Mouse (Mus musculus): ENCODE data around the gene Rbx1. TPM values are rescaled to one million over a fixed set of nuclear protein-coding genes. Genes with fewer than 3 reads are reported as not detected.

The Rbx1 gene
- polyA plus RNA-seq, 2 experiments = 81.7 to 298 TPM

DNA sequence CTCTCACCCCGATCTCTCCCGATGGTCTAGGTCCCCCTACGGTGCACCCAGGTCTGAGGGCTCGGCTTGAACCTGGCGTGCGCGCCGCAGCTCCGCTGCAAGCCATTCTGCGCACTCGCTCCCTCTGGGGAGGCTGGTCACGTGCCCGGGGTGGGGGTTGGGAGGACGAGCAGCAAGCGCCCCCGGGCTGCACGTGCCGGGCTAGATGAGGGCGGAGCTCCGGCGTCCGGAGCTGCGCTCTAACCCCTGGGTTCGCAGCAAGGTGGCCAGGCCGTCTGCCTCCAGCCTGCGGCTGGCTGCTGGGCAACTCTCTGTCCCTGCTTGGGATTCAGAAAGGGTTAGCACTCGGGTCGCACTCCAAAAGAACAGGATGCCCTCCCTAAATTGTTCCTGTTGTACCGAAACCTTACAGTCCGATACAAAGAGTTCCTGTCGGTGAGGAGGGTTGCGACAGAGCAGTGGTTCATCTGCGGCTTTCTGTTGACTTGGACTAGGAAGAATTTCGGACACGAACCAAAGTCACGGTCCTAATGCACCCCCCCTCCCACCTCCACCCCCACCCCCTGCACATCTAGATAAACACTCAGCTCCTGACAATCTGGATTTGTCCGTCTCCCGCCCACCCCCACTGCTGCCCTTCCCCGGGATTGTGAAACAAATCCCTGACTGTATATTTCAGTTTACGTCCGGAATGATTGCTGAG, 57.2 kb downstream of the Rbx1 start:
- peak overlapping the region; percentile 81 for H3K27ac ChIP-seq
- H3K4me3 ChIP-seq (ENCODE audit: insufficient read depth in 1 of 2, low read depth in 2 of 2, low read length in 2 of 2) = peak overlapping the region; percentile 70 to 73
- H3K36me3 ChIP-seq (replicated peaks; ENCODE audit: control insufficient read depth, insufficient read depth, low read depth) = no peaks in the 10 kb centered on the region
- no peaks in the 10 kb centered on the region for H3K27me3 ChIP-seq (ENCODE audit: control insufficient read depth, insufficient read depth, low read length)
- peak overlapping the region; percentile 77 for H3K9ac ChIP-seq (replicated peaks)
- under 1% methylated on average over 41 of the region's 41 CpGs for WGBS (ENCODE audit: insufficient replicate concordance)
- TF ChIP-seq CTCF (IDR thresholded peaks at IDR 0.05; ENCODE audit: low read depth) (no peak), EP300 (IDR thresholded peaks at IDR 0.05; ENCODE audit: low read depth) (peak; percentile 17; the same call in 1 of the 2 replicates)
- peak; percentile 89 for ATAC-seq (ENCODE audit: insufficient read depth)
- peak; percentile 73 to 82 (median 75) for DNase-seq (ENCODE audit: low read depth in 3 of 3, low spot score in 3 of 3)
- H3K9me3 ChIP-seq (ENCODE audit: control insufficient read depth, low read length) = no peaks in the 10 kb centered on the region
- H3K4me1 ChIP-seq (replicated peaks; ENCODE audit: control insufficient read depth in 2 of 2, insufficient read depth in 2 of 2, low read length in 1 of 2) = peaks cover 4 to 10% of the 10 kb centered on the region in 2 experiments
- peak overlapping the region; percentile 95 for H3K4me2 ChIP-seq (ENCODE audit: low read depth)

DNA sequence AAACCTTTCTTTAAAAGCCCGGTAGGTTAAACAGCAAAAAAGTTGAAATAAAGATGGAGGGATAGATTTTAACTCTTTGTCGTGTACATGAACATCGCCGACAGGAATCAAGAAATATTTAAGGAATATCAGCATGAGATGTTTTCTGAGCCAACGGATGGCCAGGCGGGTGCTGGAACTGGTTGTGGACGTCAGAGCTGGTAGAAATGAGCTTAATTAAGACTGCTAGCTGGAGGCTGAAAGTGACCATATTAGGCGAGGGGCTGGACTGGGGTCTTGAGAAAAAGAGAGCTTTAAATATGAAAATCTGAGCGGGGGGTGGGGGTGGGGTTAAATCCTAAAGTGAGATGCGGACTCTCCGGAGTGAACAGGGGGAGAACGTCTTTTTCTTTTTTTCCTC, 57.8 kb downstream of the Rbx1 start:
- Histone ChIP-seq H3K27ac (peak overlapping the region; percentile 30; the same call in 1 of the 2 replicates), H3K9me3 (ENCODE audit: control insufficient read depth, low read length) (no peaks in the 10 kb centered on the region), H3K27me3 (ENCODE audit: control insufficient read depth, insufficient read depth, low read length) (no peaks in the 10 kb centered on the region), H3K9ac (replicated peaks) (peak overlapping the region; percentile 63), H3K4me2 (ENCODE audit: low read depth) (peak overlapping the region; percentile 95), H3K4me3 (ENCODE audit: insufficient read depth in 1 of 2, low read depth in 2 of 2, low read length in 2 of 2) (peak overlapping the region; percentile 70 to 73), H3K36me3 (replicated peaks; ENCODE audit: control insufficient read depth, insufficient read depth, low read depth) (no peaks in the 10 kb centered on the region), H3K4me1 (replicated peaks; ENCODE audit: control insufficient read depth in 2 of 2, insufficient read depth in 2 of 2, low read length in 1 of 2) (peaks cover 7 to 13% of the 10 kb centered on the region in 2 experiments)
- WGBS (ENCODE audit: insufficient replicate concordance) = 2% methylated on average over 12 of the region's 12 CpGs
- no peak for ATAC-seq (ENCODE audit: insufficient read depth)
- DNase-seq (ENCODE audit: low read depth in 3 of 3, low spot score in 3 of 3) = no peak
- TF ChIP-seq CTCF (IDR thresholded peaks at IDR 0.05; ENCODE audit: low read depth) = no peak
- no peak for TF ChIP-seq EP300 (IDR thresholded peaks at IDR 0.05; ENCODE audit: low read depth)

Other genes with a start within 250 kb of the Rbx1 start
- not detected in 2 replicates for gene Mchr1, start 230.8 kb upstream of the Rbx1 start, polyA plus RNA-seq (2012; rRNA removed)
- gene Mchr1, start 230.8 kb upstream of the Rbx1 start, polyA plus RNA-seq (2014; fragmentation: Nextera tagmentation; extraction: Ambion mirVana) = 0.11 TPM in 1 of 2 replicates, not detected in the other
- gene Slc25a17, start 105.5 kb upstream of the Rbx1 start, polyA plus RNA-seq (2012; rRNA removed) = 23.7 and 25.1 TPM in 2 replicates
- gene Slc25a17, start 105.5 kb upstream of the Rbx1 start, polyA plus RNA-seq (2014; fragmentation: Nextera tagmentation; extraction: Ambion mirVana) = 40.0 and 40.2 TPM in 2 replicates
- 10.6 and 36.2 TPM in 2 replicates for gene St13, start 66.2 kb upstream of the Rbx1 start, polyA plus RNA-seq (2012; rRNA removed)
- 48.3 and 53.7 TPM in 2 replicates for gene St13, start 66.2 kb upstream of the Rbx1 start, polyA plus RNA-seq (2014; fragmentation: Nextera tagmentation; extraction: Ambion mirVana)
- 2.7 and 3.2 TPM in 2 replicates for gene Xpnpep3, start 66.2 kb upstream of the Rbx1 start, polyA plus RNA-seq (2012; rRNA removed)
- 2.8 and 3.0 TPM in 2 replicates for gene Xpnpep3, start 66.2 kb upstream of the Rbx1 start, polyA plus RNA-seq (2014; fragmentation: Nextera tagmentation; extraction: Ambion mirVana)
- not detected in 2 replicates for gene Dnajb7, start 58.0 kb upstream of the Rbx1 start, polyA plus RNA-seq (2012; rRNA removed)
- gene Dnajb7, start 58.0 kb upstream of the Rbx1 start, polyA plus RNA-seq (2014; fragmentation: Nextera tagmentation; extraction: Ambion mirVana) = 0.18 and 0.27 TPM in 2 replicates
- 11.0 and 13.4 TPM in 2 replicates for gene Ep300, start 119.1 kb downstream of the Rbx1 start, polyA plus RNA-seq (2012; rRNA removed)
- gene Ep300, start 119.1 kb downstream of the Rbx1 start, polyA plus RNA-seq (2014; fragmentation: Nextera tagmentation; extraction: Ambion mirVana) = 6.1 and 7.5 TPM in 2 replicates
- gene L3mbtl2, start 197.6 kb downstream of the Rbx1 start, polyA plus RNA-seq (2012; rRNA removed) = 8.9 and 10.7 TPM in 2 replicates
- gene L3mbtl2, start 197.6 kb downstream of the Rbx1 start, polyA plus RNA-seq (2014; fragmentation: Nextera tagmentation; extraction: Ambion mirVana) = 10.4 and 12.0 TPM in 2 replicates
- gene Chadl, start 231.0 kb downstream of the Rbx1 start, polyA plus RNA-seq (2012; rRNA removed) = 0.20 and 0.28 TPM in 2 replicates
- gene Chadl, start 231.0 kb downstream of the Rbx1 start, polyA plus RNA-seq (2014; fragmentation: Nextera tagmentation; extraction: Ambion mirVana) = 0.25 and 0.33 TPM in 2 replicates

Measured in liver, embryonic 14.5 days (tissue).